Mouse (Mus musculus) MEL (cell line): Measurements from ENCODE around the gene Sim2. TPM values are rescaled to one million over a fixed set of nuclear protein-coding genes. Genes with fewer than 3 reads are reported as not detected.

Source experiments
- DNase-seq: peaks from one replicate; pipeline ENCODE4 v3.0.0; 2011; ENCODE audit warnings: low read depth, low spot score
- H3K27ac ChIP-seq: 2 replicates; pipeline ENCODE4 v1.5.1; 2012; ENCODE audit warnings: low read depth, mild to moderate bottlenecking, control low read depth, low read length, moderate library complexity; ENCODE audit not compliant: control insufficient read depth
- H3K27me3 ChIP-seq, 2 experiments: fragments of 150-350 bp in 1 of 2; sonication (generic) in 1 of 2; 2 replicates each; pipeline ENCODE4 v1.6.1; 2012; ENCODE audit warnings: low read length in 2 of 2, mild to moderate bottlenecking in 2 of 2, improper control_type of control experiment in 1 of 2, moderate library complexity in 1 of 2; ENCODE audit not compliant: insufficient read depth in 2 of 2, control insufficient read depth in 1 of 2
- H3K36me3 ChIP-seq, 2 experiments: 2 replicates each; pipeline ENCODE4 v1.6.1; 2012 to 2014; ENCODE audit warnings: low read length in 2 of 2, improper control_type of control experiment in 1 of 2, inconsistent platforms in 1 of 2, mild to moderate bottlenecking in 1 of 2; ENCODE audit not compliant: insufficient read depth in 2 of 2, control insufficient read depth in 1 of 2
- H3K4me1 ChIP-seq, 2 experiments: fragments of 150-350 bp in 1 of 2; sonication (generic) in 1 of 2; 2 replicates each; pipeline ENCODE4 v1.6.1; 2012; ENCODE audit warnings: low read length in 2 of 2, improper control_type of control experiment in 1 of 2, mild to moderate bottlenecking in 1 of 2; ENCODE audit not compliant: insufficient read depth in 2 of 2, control insufficient read depth in 1 of 2
- H3K4me3 ChIP-seq, 2 experiments: fragments of 150-350 bp in 1 of 2; sonication (generic) in 1 of 2; 2 replicates each; pipeline ENCODE4 v1.5.1; 2012; ENCODE audit warnings: low read depth in 2 of 2, low read length in 2 of 2, mild to moderate bottlenecking in 2 of 2, moderate library complexity in 2 of 2, control low read depth in 1 of 2, improper control_type of control experiment in 1 of 2; ENCODE audit not compliant: control insufficient read depth in 1 of 2, insufficient read depth in 1 of 2
- H3K79me2 ChIP-seq: 2 replicates; pipeline ENCODE4 v1.6.1; 2012; ENCODE audit warnings: mild to moderate bottlenecking, low read length, moderate library complexity; ENCODE audit not compliant: control insufficient read depth, poor library complexity, insufficient read depth
- H3K9ac ChIP-seq: 2 replicates; pipeline ENCODE4 v1.6.1; 2012; ENCODE audit warnings: low read depth, mild to moderate bottlenecking, control low read depth, low read length, moderate library complexity; ENCODE audit not compliant: control insufficient read depth, poor library complexity, severe bottlenecking
- H3K9me3 ChIP-seq: fragments of 150-350 bp; sonication (generic); replicated peaks from 2 replicates; pipeline ENCODE4 v1.6.1; 2012; ENCODE audit warnings: mild to moderate bottlenecking, low read length, improper control_type of control experiment, moderate library complexity; ENCODE audit not compliant: insufficient read depth
- BHLHE40 ChIP-seq: IDR thresholded peaks from 2 replicates; pipeline ENCODE4 v1.6.1; 2012; ENCODE audit warnings: low read depth, mild to moderate bottlenecking, inconsistent platforms, low read length, improper control_type of control experiment, borderline replicate concordance
- CHD1 ChIP-seq: IDR thresholded peaks from 2 replicates; pipeline ENCODE4 v1.6.1; 2012; ENCODE audit warnings: low read depth, mild to moderate bottlenecking, inconsistent platforms, low read length, improper control_type of control experiment
- CTCF ChIP-seq, 3 experiments: IDR thresholded peaks in 2 of 3; conservative IDR thresholded peaks in 1 of 3; 2 replicates each; pipeline ENCODE4 v1.5.1; 2011 to 2012; ENCODE audit warnings: low read length in 3 of 3, low read depth in 2 of 3, mild to moderate bottlenecking in 2 of 3, improper control_type of control experiment in 1 of 3, inconsistent platforms in 1 of 3, mixed read lengths in 1 of 3, moderate library complexity in 1 of 3; ENCODE audit not compliant: control insufficient read depth in 1 of 3, insufficient read depth in 1 of 3, poor library complexity in 1 of 3, severe bottlenecking in 1 of 3
- GATA1 ChIP-seq: IDR thresholded peaks from 2 replicates; pipeline ENCODE4 v1.6.1; 2011; ENCODE audit warnings: low read depth, low read length, improper control_type of control experiment
- HCFC1 ChIP-seq: IDR thresholded peaks from 2 replicates; pipeline ENCODE4 v1.6.1; 2012; ENCODE audit warnings: low read depth, mild to moderate bottlenecking, inconsistent platforms, low read length, improper control_type of control experiment, moderate library complexity
- KAT2A ChIP-seq: conservative IDR thresholded peaks from 2 replicates; pipeline ENCODE4 v1.6.1; 2012; ENCODE audit warnings: low read depth, low read length, improper control_type of control experiment, inconsistent platforms
- MAFK ChIP-seq: IDR thresholded peaks from 2 replicates; pipeline ENCODE4 v1.6.1; 2011; ENCODE audit warnings: low read depth, mild to moderate bottlenecking, low read length, improper control_type of control experiment, borderline replicate concordance
- MAX ChIP-seq: IDR thresholded peaks from 2 replicates; pipeline ENCODE4 v1.6.1; 2011; ENCODE audit warnings: low read length, improper control_type of control experiment
- MAZ ChIP-seq: IDR thresholded peaks from 2 replicates; pipeline ENCODE4 v1.6.1; 2012; ENCODE audit warnings: low read depth, mild to moderate bottlenecking, inconsistent platforms, low read length, improper control_type of control experiment
- MEF2A ChIP-seq: IDR thresholded peaks from 2 replicates; pipeline ENCODE4 v1.6.1; 2014; ENCODE audit warnings: low read depth, mild to moderate bottlenecking, inconsistent platforms, low read length, improper control_type of control experiment; ENCODE audit not compliant: poor library complexity, insufficient replicate concordance, severe bottlenecking; ENCODE audit errors: extremely low read depth
- MXI1 ChIP-seq: IDR thresholded peaks from 2 replicates; pipeline ENCODE4 v1.6.1; 2011; ENCODE audit warnings: mild to moderate bottlenecking, low read depth, low read length, improper control_type of control experiment
- MYB ChIP-seq: IDR thresholded peaks from 2 replicates; pipeline ENCODE4 v1.6.1; 2011; ENCODE audit warnings: mild to moderate bottlenecking, low read depth, low read length, improper control_type of control experiment
- MYC ChIP-seq: IDR thresholded peaks from 2 replicates; pipeline ENCODE4 v1.6.1; 2011; ENCODE audit warnings: low read depth, mild to moderate bottlenecking, low read length, improper control_type of control experiment, moderate library complexity
- NELFE ChIP-seq: IDR thresholded peaks from 2 replicates; pipeline ENCODE4 v1.6.1; 2011; ENCODE audit warnings: low read depth, low read length, improper control_type of control experiment
- POLR2AphosphoS2 ChIP-seq: IDR thresholded peaks from 2 replicates; pipeline ENCODE4 v1.6.1; 2011; ENCODE audit warnings: low read length, improper control_type of control experiment
- POLR2AphosphoS5 ChIP-seq: IDR thresholded peaks from 2 replicates; pipeline ENCODE4 v1.6.1; 2012; ENCODE audit warnings: low read depth, borderline replicate concordance, mild to moderate bottlenecking, inconsistent platforms, low read length, moderate library complexity, mixed read lengths
- RAD21 ChIP-seq: IDR thresholded peaks from 2 replicates; pipeline ENCODE4 v1.6.1; 2011; ENCODE audit warnings: mild to moderate bottlenecking, low read depth, low read length, improper control_type of control experiment
- RCOR1 ChIP-seq: IDR thresholded peaks from 2 replicates; pipeline ENCODE4 v1.6.1; 2012; ENCODE audit warnings: low read depth, mild to moderate bottlenecking, inconsistent platforms, low read length, improper control_type of control experiment
- SMC3 ChIP-seq: IDR thresholded peaks from 2 replicates; pipeline ENCODE4 v1.6.1; 2011; ENCODE audit warnings: low read depth, low read length, improper control_type of control experiment
- TAL1 ChIP-seq: IDR thresholded peaks from 2 replicates; pipeline ENCODE4 v1.6.1; 2012; ENCODE audit warnings: mild to moderate bottlenecking, inconsistent platforms, low read length, moderate library complexity, mixed read lengths
- TBP ChIP-seq: IDR thresholded peaks from 2 replicates; pipeline ENCODE4 v1.8.0; 2011; ENCODE audit warnings: low read depth, low read length, improper control_type of control experiment
- TCF12 ChIP-seq: IDR thresholded peaks from 2 replicates; pipeline ENCODE4 v1.6.1; 2014; ENCODE audit warnings: low read depth, mild to moderate bottlenecking, inconsistent platforms, low read length, improper control_type of control experiment, moderate library complexity
- UBTF ChIP-seq: IDR thresholded peaks from 2 replicates; pipeline ENCODE4 v1.6.1; 2012; ENCODE audit warnings: low read depth, mild to moderate bottlenecking, inconsistent platforms, low read length, improper control_type of control experiment, moderate library complexity, borderline replicate concordance; ENCODE audit not compliant: insufficient read depth
- USF2 ChIP-seq, 2 experiments: IDR thresholded peaks; 2 replicates each; pipeline ENCODE4 v1.6.1; 2011 to 2012; ENCODE audit warnings: improper control_type of control experiment in 2 of 2, low read length in 2 of 2, borderline replicate concordance in 1 of 2, inconsistent platforms in 1 of 2, low read depth in 1 of 2, mild to moderate bottlenecking in 1 of 2; ENCODE audit not compliant: insufficient read depth in 1 of 2
- ZMIZ1 ChIP-seq: IDR thresholded peaks from 2 replicates; pipeline ENCODE4 v1.6.1; 2012; ENCODE audit warnings: low read depth, mild to moderate bottlenecking, inconsistent platforms, low read length, improper control_type of control experiment, moderate library complexity
- ZNF384 ChIP-seq: IDR thresholded peaks from 2 replicates; pipeline ENCODE4 v1.6.1; 2012; ENCODE audit warnings: low read depth, mild to moderate bottlenecking, inconsistent platforms, low read length, improper control_type of control experiment
- polyA plus RNA-seq, 2 experiments: library from polyadenylated mRNA; stranded (reverse) in 1 of 2; unstranded in 1 of 2; fragments of >175 nt in 1 of 2; fragments of >200 nt in 1 of 2; gene quantifications; 2 replicates each; pipeline versions ENCODE4 v1.2.1 to v1.2.4; 2012; ENCODE audit warnings: low replicate concordance in 2 of 2, low read depth in 1 of 2; ENCODE audit not compliant: insufficient read length in 2 of 2, insufficient read depth in 1 of 2, missing spikeins in 1 of 2
- total RNA-seq: library from RNA; depleted of rRNA; stranded (reverse); fragments of 300-350 nt; gene quantifications from 2 replicates; pipeline ENCODE4 v1.2.3, GENCODE M21; 2012

Sim2 gene
- total and polyA plus RNA-seq, 3 experiments = not detected

- H3K27ac ChIP-seq = no peak overlapping the region
- TF ChIP-seq POLR2AphosphoS5 (no peak), KAT2A (no peak), HCFC1 (no peak), CTCF (IDR thresholded peaks at IDR 0.05 in 2 of 3, conservative IDR thresholded peaks at IDR 0.05 in 1 of 3; ENCODE audit: control insufficient read depth in 1 of 3, insufficient read depth in 1 of 3, low read depth in 2 of 3, low read length in 3 of 3, poor library complexity in 1 of 3, severe bottlenecking in 1 of 3) (no peak), BHLHE40 (no peak), MAX (no peak), TBP (no peak), MEF2A (no peak), CHD1 (no peak), UBTF (no peak), ZNF384 (no peak), MYB (no peak), TCF12 (no peak), RCOR1 (no peak), ZMIZ1 (no peak), RAD21 (no peak), MAFK (no peak), SMC3 (no peak), NELFE (no peak), USF2 (IDR thresholded peaks at IDR 0.05; ENCODE audit: borderline replicate concordance in 1 of 2, insufficient read depth in 1 of 2, low read depth in 1 of 2, low read length in 2 of 2) (no peak)
- H3K4me1 ChIP-seq = no peaks in the 10 kb centered on the region
- DNase-seq = no peak
- H3K4me3 ChIP-seq = no peak overlapping the region
- no peaks in the 10 kb centered on the region for H3K9me3 ChIP-seq
- no peaks in the 10 kb centered on the region for H3K79me2 ChIP-seq
- no peak overlapping the region for H3K9ac ChIP-seq
- no peaks in the 10 kb centered on the region for H3K36me3 ChIP-seq
- H3K27me3 ChIP-seq = no peaks in the 10 kb centered on the region
Measured at GRCm38 (mm10) chr16:94134218-94134617, 49.5 kb downstream of the Sim2 start.

GRCm38 (mm10) chr16:94140746-94141145 is 56.0 kb downstream of the Sim2 start:
- Histone ChIP-seq H3K36me3 (no peaks in the 10 kb centered on the region), H3K27ac (no peak overlapping the region), H3K9ac (no peak overlapping the region), H3K9me3 (no peaks in the 10 kb centered on the region), H3K4me1 (no peaks in the 10 kb centered on the region), H3K4me3 (no peak overlapping the region), H3K79me2 (no peaks in the 10 kb centered on the region), H3K27me3 (no peaks in the 10 kb centered on the region)
- DNase-seq = no peak
- TF ChIP-seq MAFK (no peak), MAZ (no peak), CTCF (IDR thresholded peaks at IDR 0.05 in 2 of 3, conservative IDR thresholded peaks at IDR 0.05 in 1 of 3; ENCODE audit: control insufficient read depth in 1 of 3, insufficient read depth in 1 of 3, low read depth in 2 of 3, low read length in 3 of 3, poor library complexity in 1 of 3, severe bottlenecking in 1 of 3) (no peak), MXI1 (no peak), GATA1 (no peak), NELFE (no peak), TAL1 (no peak), POLR2AphosphoS2 (no peak), RCOR1 (no peak), TBP (no peak), HCFC1 (no peak), USF2 (IDR thresholded peaks at IDR 0.05; ENCODE audit: borderline replicate concordance in 1 of 2, insufficient read depth in 1 of 2, low read depth in 1 of 2, low read length in 2 of 2) (no peak), ZNF384 (no peak), MYC (no peak), MYB (no peak)
